Mouse (Mus musculus) lung, postnatal 4 days (tissue): ENCODE results near the gene Smarcb1.

Source experiments
- DNase-seq, 2 experiments: peaks; one replicate each; pipeline ENCODE4 v3.0.0; 2021

Gene Smarcb1

GRCm38 (mm10) chr10:75854791-75855190 lies 66.6 kb downstream of the Smarcb1 start:
- DNase-seq: no peak

GRCm38 (mm10) chr10:75854096-75854495 lies 67.3 kb downstream of the Smarcb1 start:
- DNase-seq: no peak

- DNase-seq: peak; percentile 74 to 87
Measured at GRCm38 (mm10) chr10:75853452-75853851, 68.0 kb downstream of the Smarcb1 start.

- no peak for DNase-seq
Measured at GRCm38 (mm10) chr10:75852539-75853125, 68.8 kb downstream of the Smarcb1 start.

GRCm38 (mm10) chr10:75851681-75852080 lies 69.7 kb downstream of the Smarcb1 start:
- DNase-seq: no peak

GRCm38 (mm10) chr10:75851076-75851475 lies 70.3 kb downstream of the Smarcb1 start:
- DNase-seq: no peak

- no peak for DNase-seq
Measured at GRCm38 (mm10) chr10:75848382-75848781, 73.0 kb downstream of the Smarcb1 start.
